Mouse (Mus musculus): Measurements from ENCODE around the gene Rtn4rl1. TPM values are rescaled to one million over a fixed set of nuclear protein-coding genes. Genes with fewer than 3 reads are reported as not detected.

Gene Rtn4rl1
- total and polyA plus RNA-seq, 2 experiments: 1.3 to 9.5 TPM

GRCm38 (mm10) chr11:75169405-75170080 is 24.0 kb upstream of the Rtn4rl1 start, which contains the start of gene Hic1:
TSS of gene Hic1 (minus strand) at chr11:75169519.
- H3K4me3 ChIP-seq (ENCODE audit: insufficient read depth, low read depth, low read length): peak within 1 kb of the TSS; percentile 65
- no peak for DNase-seq (ENCODE audit: extremely low read depth, low read depth, low spot score)
- peaks cover 21% of the 10 kb centered on the region; the same call in 1 of the 2 replicates for H3K27me3 ChIP-seq (ENCODE audit: control insufficient read depth, insufficient read depth, low read length)
- TF ChIP-seq CTCF (IDR thresholded peaks at IDR 0.05; ENCODE audit: low read depth, low read length): no peak
- no peak for TF ChIP-seq POLR2A (IDR thresholded peaks at IDR 0.05; ENCODE audit: extremely low read depth, insufficient read depth, low read length)
- no peaks in the 10 kb centered on the region for H3K36me3 ChIP-seq (ENCODE audit: control insufficient read depth, insufficient read depth, low read length)
- 9% methylated on average over 23 of the region's 23 CpGs for WGBS
- H3K79me2 ChIP-seq (ENCODE audit: control insufficient read depth, insufficient read depth, low read length): no peaks in the 10 kb centered on the region
- peak within 1 kb of the TSS; percentile 53 for H3K27ac ChIP-seq (replicated peaks; ENCODE audit: insufficient read depth, low read depth, low read length)
- H3K4me1 ChIP-seq (ENCODE audit: control insufficient read depth, insufficient read depth, low read length): peaks cover 7% of the 10 kb centered on the region; the same call in 1 of the 2 replicates
- peak within 1 kb of the TSS; percentile 78 for H3K9ac ChIP-seq (ENCODE audit: low read depth, low read length)

GRCm38 (mm10) chr11:75170136-75170751 is 23.3 kb upstream of the Rtn4rl1 start:
- H3K9ac ChIP-seq (ENCODE audit: low read depth, low read length): no peak overlapping the region
- under 1% methylated on average over 38 of the region's 38 CpGs for WGBS

GRCm38 (mm10) chr11:75171186-75171865 is 22.3 kb upstream of the Rtn4rl1 start:
- no peak overlapping the region for H3K4me3 ChIP-seq (ENCODE audit: insufficient read depth, low read depth, low read length)
- H3K27ac ChIP-seq (replicated peaks; ENCODE audit: insufficient read depth, low read depth, low read length): no peak overlapping the region
- H3K27me3 ChIP-seq (ENCODE audit: control insufficient read depth, insufficient read depth, low read length): peaks cover 14% of the 10 kb centered on the region; the same call in 1 of the 2 replicates
- H3K9ac ChIP-seq (ENCODE audit: low read depth, low read length): no peak overlapping the region
- TF ChIP-seq POLR2A (IDR thresholded peaks at IDR 0.05; ENCODE audit: extremely low read depth, insufficient read depth, low read length) (no peak), CTCF (IDR thresholded peaks at IDR 0.05; ENCODE audit: low read depth, low read length) (no peak)
- H3K4me1 ChIP-seq (ENCODE audit: control insufficient read depth, insufficient read depth, low read length): 0 out of 2 replicates have a peak, but pooled peaks cover 3% of the 10 kb centered on the region
- WGBS: 15% methylated on average over 17 of the region's 17 CpGs
- no peaks in the 10 kb centered on the region for H3K79me2 ChIP-seq (ENCODE audit: control insufficient read depth, insufficient read depth, low read length)
- no peaks in the 10 kb centered on the region for H3K36me3 ChIP-seq (ENCODE audit: control insufficient read depth, insufficient read depth, low read length)
- no peak for DNase-seq (ENCODE audit: extremely low read depth, low read depth, low spot score)

More at GRCm38 (mm10) chr11:75170136-75170751, 23.3 kb upstream of the Rtn4rl1 start:
- TF ChIP-seq POLR2A (IDR thresholded peaks at IDR 0.05; ENCODE audit: extremely low read depth, insufficient read depth, low read length) (no peak), CTCF (IDR thresholded peaks at IDR 0.05; ENCODE audit: low read depth, low read length) (peak; percentile 83)
- Histone ChIP-seq H3K4me3 (ENCODE audit: insufficient read depth, low read depth, low read length) (peak overlapping the region; percentile 48; the same call in 1 of the 2 replicates), H3K79me2 (ENCODE audit: control insufficient read depth, insufficient read depth, low read length) (no peaks in the 10 kb centered on the region), H3K4me1 (ENCODE audit: control insufficient read depth, insufficient read depth, low read length) (peaks cover 7% of the 10 kb centered on the region; the same call in 1 of the 2 replicates), H3K36me3 (ENCODE audit: control insufficient read depth, insufficient read depth, low read length) (no peaks in the 10 kb centered on the region), H3K27me3 (ENCODE audit: control insufficient read depth, insufficient read depth, low read length) (peaks cover 21% of the 10 kb centered on the region; the same call in 1 of the 2 replicates), H3K27ac (replicated peaks; ENCODE audit: insufficient read depth, low read depth, low read length) (no peak overlapping the region)
- DNase-seq (ENCODE audit: extremely low read depth, low read depth, low spot score): peak; percentile 65

GRCm38 (mm10) chr11:75172151-75173094 is 21.2 kb upstream of the Rtn4rl1 start:
- H3K27ac ChIP-seq (replicated peaks; ENCODE audit: insufficient read depth, low read depth, low read length): no peak overlapping the region
- H3K4me1 ChIP-seq (ENCODE audit: control insufficient read depth, insufficient read depth, low read length): 0 out of 2 replicates have a peak, but pooled peaks cover 3% of the 10 kb centered on the region
- H3K27me3 ChIP-seq (ENCODE audit: control insufficient read depth, insufficient read depth, low read length): peaks cover 9% of the 10 kb centered on the region; the same call in 1 of the 2 replicates
- H3K4me3 ChIP-seq (ENCODE audit: insufficient read depth, low read depth, low read length): peak overlapping the region; percentile 58; the same call in 1 of the 2 replicates
- TF ChIP-seq POLR2A (IDR thresholded peaks at IDR 0.05; ENCODE audit: extremely low read depth, insufficient read depth, low read length): no peak
- TF ChIP-seq CTCF (IDR thresholded peaks at IDR 0.05; ENCODE audit: low read depth, low read length): no peak
- H3K9ac ChIP-seq (ENCODE audit: low read depth, low read length): no peak overlapping the region
- no peaks in the 10 kb centered on the region for H3K36me3 ChIP-seq (ENCODE audit: control insufficient read depth, insufficient read depth, low read length)
- no peak for DNase-seq (ENCODE audit: extremely low read depth, low read depth, low spot score)
- H3K79me2 ChIP-seq (ENCODE audit: control insufficient read depth, insufficient read depth, low read length): no peaks in the 10 kb centered on the region
- 3% methylated on average over 74 of the region's 75 CpGs for WGBS

Measured in liver, adult 2 months (tissue).